Mouse (Mus musculus) cortical plate, adult 2 months (tissue): ENCODE results near the gene Acp1.

ENCODE experiments used
- CTCF ChIP-seq: fragments of 200-500 bp; IDR thresholded peaks from 2 replicates; pipeline ENCODE4 v1.5.1; 2011; ENCODE audit warnings: mild to moderate bottlenecking, control low read depth, low read length; ENCODE audit not compliant: insufficient read depth; ENCODE audit errors: extremely low read depth
- POLR2A ChIP-seq: fragments of 200-500 bp; IDR thresholded peaks from 2 replicates; pipeline ENCODE4 v1.6.1; 2011; ENCODE audit warnings: mild to moderate bottlenecking, low read length, control low read depth; ENCODE audit not compliant: insufficient read depth; ENCODE audit errors: extremely low read depth

DNA sequence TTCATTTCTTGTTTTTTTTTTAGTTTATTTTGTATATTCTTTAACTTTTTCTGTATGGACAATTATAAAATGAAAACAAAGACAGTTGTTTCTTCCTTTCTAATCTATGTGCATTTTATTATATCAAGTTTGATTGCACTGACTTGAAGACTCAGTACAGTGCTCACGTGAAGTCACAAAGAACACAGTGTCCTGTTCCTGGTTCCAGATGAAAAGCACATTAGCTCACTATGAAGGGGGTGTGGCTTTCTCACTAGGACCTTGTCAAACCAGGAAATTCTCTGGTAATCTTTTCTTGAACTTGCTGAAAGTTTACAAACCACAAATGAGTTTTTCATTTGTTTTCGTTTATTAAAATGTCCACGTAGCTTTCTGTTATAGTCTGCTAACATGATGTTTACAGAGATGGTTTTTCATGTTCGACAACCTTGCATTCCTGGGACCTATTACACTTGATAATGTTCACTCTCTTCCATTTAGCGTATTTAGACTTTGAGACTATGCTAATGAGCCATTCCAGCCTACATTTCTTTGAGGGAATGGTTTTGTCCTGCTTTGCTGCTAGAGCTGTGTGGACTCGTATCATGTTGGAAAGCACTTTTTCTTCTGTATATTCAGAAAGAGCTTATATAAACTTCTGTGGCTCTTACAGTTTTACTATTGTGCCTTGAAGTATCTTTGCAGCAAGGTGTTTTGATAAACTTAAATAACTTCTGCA, 55.8 kb downstream of the Acp1 start:
- TF ChIP-seq CTCF (no peak), POLR2A (no peak)
